Mouse (Mus musculus) heart, embryonic 10.5 days (tissue): Measurements from ENCODE around the gene Plpp2. TPM values are rescaled to one million over a fixed set of nuclear protein-coding genes. Genes with fewer than 3 reads are reported as not detected.

Experiments
- DNase-seq: peaks from one replicate; pipeline ENCODE4 v3.0.0-alpha.2; 2017; ENCODE audit warnings: low spot score
- H3K27ac ChIP-seq: fragments of 300-500 bp; sonication (generic); 2 replicates; pipeline ENCODE4 v1.5.1; 2016; ENCODE audit warnings: mild to moderate bottlenecking
- H3K27me3 ChIP-seq: fragments of 300-500 bp; sonication (generic); 2 replicates; pipeline ENCODE4 v1.6.1; 2016; ENCODE audit warnings: mild to moderate bottlenecking; ENCODE audit not compliant: poor library complexity, insufficient read depth, severe bottlenecking
- H3K36me3 ChIP-seq: fragments of 300-500 bp; sonication (generic); 2 replicates; pipeline ENCODE4 v1.6.1; 2016; ENCODE audit warnings: mild to moderate bottlenecking, moderate library complexity
- H3K4me1 ChIP-seq: fragments of 300-500 bp; sonication (generic); 2 replicates; pipeline ENCODE4 v1.6.1; 2016; ENCODE audit warnings: mild to moderate bottlenecking
- H3K4me3 ChIP-seq: fragments of 300-500 bp; sonication (generic); 2 replicates; pipeline ENCODE4 v1.5.1; 2016; ENCODE audit warnings: mild to moderate bottlenecking, moderate library complexity
- H3K9me3 ChIP-seq: fragments of 300-500 bp; sonication (generic); 2 replicates; pipeline ENCODE4 v1.6.1; 2016; ENCODE audit warnings: mild to moderate bottlenecking, moderate library complexity
- WGBS: fragments of 180-500 bp; shearing (Covaris S2); methylation state at CpG from one replicate; pipeline ENCODE4 v1.1.7; 2016; 5-methylcytosine and 5-hydroxymethylcytosine counted together
- polyA plus RNA-seq: library from polyadenylated mRNA; unstranded; fragments of >200 nt; fragmentation: Nextera tagmentation; extraction: Ambion mirVana; gene quantifications from 2 replicates; pipeline ENCODE4 v1.2.1, GENCODE M21; 2016

Gene Plpp2
- polyA plus RNA-seq, 1 experiment from 2014 or later: 24.1 TPM

- Histone ChIP-seq H3K4me1 (peaks cover 18% of the 10 kb centered on the region), H3K4me3 (no peak overlapping the region), H3K36me3 (peaks cover 38% of the 10 kb centered on the region), H3K27me3 (peaks cover 14% of the 10 kb centered on the region; the same call in 1 of the 2 replicates), H3K9me3 (no peaks in the 10 kb centered on the region), H3K27ac (no peak overlapping the region)
- WGBS: 91% methylated on average over 7 of the region's 7 CpGs
- DNase-seq: peak; percentile 69
Measured at GRCm38 (mm10) chr10:79537271-79537670, 3.7 kb upstream of the Plpp2 start.

GRCm38 (mm10) chr10:79536461-79537080 lies 3.0 kb upstream of the Plpp2 start:
- peaks cover 18% of the 10 kb centered on the region for H3K4me1 ChIP-seq
- no peak overlapping the region for H3K4me3 ChIP-seq
- no peak overlapping the region for H3K27ac ChIP-seq
- no peaks in the 10 kb centered on the region for H3K9me3 ChIP-seq
- H3K27me3 ChIP-seq: peaks cover 14% of the 10 kb centered on the region; the same call in 1 of the 2 replicates
- 73% methylated on average over 12 of the region's 12 CpGs for WGBS
- peaks cover 31% of the 10 kb centered on the region for H3K36me3 ChIP-seq
- DNase-seq: peak; percentile 70

GRCm38 (mm10) chr10:79535431-79535830 lies 1.8 kb upstream of the Plpp2 start:
- Histone ChIP-seq H3K4me1 (peaks cover 19% of the 10 kb centered on the region), H3K27ac (no peak overlapping the region), H3K4me3 (no peak overlapping the region), H3K9me3 (no peaks in the 10 kb centered on the region), H3K36me3 (peaks cover 20% of the 10 kb centered on the region), H3K27me3 (peaks cover 14% of the 10 kb centered on the region; the same call in 1 of the 2 replicates)
- 71% methylated on average over 1 of the region's 1 CpGs for WGBS
- DNase-seq: peak; percentile 61

- DNase-seq: peak; percentile 64
- 82% methylated on average over 2 of the region's 2 CpGs for WGBS
- no peaks in the 10 kb centered on the region for H3K9me3 ChIP-seq
Measured at GRCm38 (mm10) chr10:79534426-79534825, 830 bp upstream of the Plpp2 start.

GRCm38 (mm10) chr10:79532678-79533077 lies 918 bp downstream of the Plpp2 start:
- H3K36me3 ChIP-seq: peaks cover 11% of the 10 kb centered on the region; the same call in 1 of the 2 replicates
- peak overlapping the region; percentile 82 for H3K4me3 ChIP-seq
- H3K9me3 ChIP-seq: no peaks in the 10 kb centered on the region
- H3K27me3 ChIP-seq: peaks cover 14% of the 10 kb centered on the region; the same call in 1 of the 2 replicates
- 26% methylated on average over 3 of the region's 3 CpGs for whole genome bisulfite sequencing
- H3K27ac ChIP-seq: peak overlapping the region; percentile 89
- DNase-seq: peak; percentile 73
- H3K4me1 ChIP-seq: peaks cover 21% of the 10 kb centered on the region

More at GRCm38 (mm10) chr10:79534426-79534825, 830 bp upstream of the Plpp2 start:
- H3K36me3 ChIP-seq: peaks cover 15% of the 10 kb centered on the region
- H3K4me3 ChIP-seq: no peak overlapping the region
- H3K27me3 ChIP-seq: peaks cover 14% of the 10 kb centered on the region; the same call in 1 of the 2 replicates
- H3K27ac ChIP-seq: no peak overlapping the region
- peaks cover 21% of the 10 kb centered on the region for H3K4me1 ChIP-seq

- DNase-seq: peak; percentile 60
Measured at GRCm38 (mm10) chr10:79531593-79531992, 2.0 kb downstream of the Plpp2 start.

GRCm38 (mm10) chr10:79530721-79531120 lies 2.9 kb downstream of the Plpp2 start:
- Histone ChIP-seq H3K36me3 (peaks cover 29% of the 10 kb centered on the region), H3K27me3 (peaks cover 14% of the 10 kb centered on the region; the same call in 1 of the 2 replicates), H3K9me3 (no peaks in the 10 kb centered on the region), H3K27ac (no peak overlapping the region), H3K4me3 (no peak overlapping the region), H3K4me1 (peaks cover 21% of the 10 kb centered on the region)
- DNase-seq: peak; percentile 66
- 90% methylated on average over 13 of the region's 13 CpGs for whole genome bisulfite sequencing

More at GRCm38 (mm10) chr10:79531593-79531992, 2.0 kb downstream of the Plpp2 start:
- H3K4me1 ChIP-seq: peaks cover 21% of the 10 kb centered on the region
- H3K9me3 ChIP-seq: no peaks in the 10 kb centered on the region
- peaks cover 22% of the 10 kb centered on the region for H3K36me3 ChIP-seq
- WGBS: 78% methylated on average over 3 of the region's 3 CpGs
- no peak overlapping the region for H3K4me3 ChIP-seq
- H3K27me3 ChIP-seq: peaks cover 14% of the 10 kb centered on the region; the same call in 1 of the 2 replicates
- H3K27ac ChIP-seq: no peak overlapping the region

- peak; percentile 68 for DNase-seq
- Histone ChIP-seq H3K4me1 (peaks cover 21% of the 10 kb centered on the region), H3K36me3 (peaks cover 29% of the 10 kb centered on the region), H3K4me3 (no peak overlapping the region), H3K9me3 (no peaks in the 10 kb centered on the region), H3K27me3 (peaks cover 11% of the 10 kb centered on the region; the same call in 1 of the 2 replicates), H3K27ac (no peak overlapping the region)
- WGBS: 66% methylated on average over 8 of the region's 8 CpGs
Measured at GRCm38 (mm10) chr10:79530241-79530640, 3.4 kb downstream of the Plpp2 start.

- Histone ChIP-seq H3K36me3 (peaks cover 29% of the 10 kb centered on the region), H3K27ac (no peak overlapping the region), H3K4me3 (no peak overlapping the region), H3K4me1 (peaks cover 11% of the 10 kb centered on the region), H3K27me3 (no peaks in the 10 kb centered on the region), H3K9me3 (no peaks in the 10 kb centered on the region)
- 78% methylated on average over 3 of the region's 3 CpGs for WGBS
- DNase-seq: peak; percentile 48
Measured at GRCm38 (mm10) chr10:79528081-79528480, 5.5 kb downstream of the Plpp2 start.

- Histone ChIP-seq H3K4me1 (0 out of 2 replicates have a peak, but pooled peaks cover 4% of the 10 kb centered on the region), H3K4me3 (no peak overlapping the region), H3K9me3 (no peaks in the 10 kb centered on the region), H3K36me3 (peaks cover 29% of the 10 kb centered on the region), H3K27ac (no peak overlapping the region), H3K27me3 (no peaks in the 10 kb centered on the region)
- peak; percentile 74 for DNase-seq
- WGBS: 87% methylated on average over 6 of the region's 6 CpGs
Measured at GRCm38 (mm10) chr10:79527453-79527845, 6.1 kb downstream of the Plpp2 start.

GRCm38 (mm10) chr10:79526661-79527452 lies 6.7 kb downstream of the Plpp2 start:
- DNase-seq: no peak
- Histone ChIP-seq H3K4me1 (0 out of 2 replicates have a peak, but pooled peaks cover 3% of the 10 kb centered on the region), H3K9me3 (no peaks in the 10 kb centered on the region), H3K27ac (no peak overlapping the region), H3K4me3 (no peak overlapping the region), H3K27me3 (no peaks in the 10 kb centered on the region), H3K36me3 (peaks cover 29% of the 10 kb centered on the region)
- WGBS: 83% methylated on average over 12 of the region's 12 CpGs

GRCm38 (mm10) chr10:79525456-79526325 lies 7.9 kb downstream of the Plpp2 start:
- H3K27me3 ChIP-seq: no peaks in the 10 kb centered on the region
- H3K4me1 ChIP-seq: 0 out of 2 replicates have a peak, but pooled peaks cover 3% of the 10 kb centered on the region
- 92% methylated on average over 8 of the region's 8 CpGs for WGBS

More at GRCm38 (mm10) chr10:79525456-79526325, 7.9 kb downstream of the Plpp2 start:
- Histone ChIP-seq H3K36me3 (peaks cover 29% of the 10 kb centered on the region), H3K27ac (no peak overlapping the region), H3K4me3 (no peak overlapping the region), H3K9me3 (no peaks in the 10 kb centered on the region)
- peak; percentile 74 for DNase-seq
